In genomic region chr9:70679132-70680091, GRCm38 (mm10) we compare ENCODE assay signal across 8 mouse cellular contexts. TPM values are rescaled to one million over a fixed set of nuclear protein-coding genes. Genes with fewer than 3 reads are reported as not detected.
DNase-seq lines count a peak whose midpoint lies in the region; ATAC-seq and TF ChIP-seq lines count a peak whose summit lies in the region.

No protein-coding gene starts in this region.

- no peaks in the 10 kb centered on the region for H3K9me3 ChIP-seq in G1E (replicated peaks)
- H3K9me3 ChIP-seq in forebrain, embryonic 12.5 days: no peaks in the 10 kb centered on the region
- H3K9me3 ChIP-seq in lung, postnatal 0 days (ENCODE audit: low read length): no peaks in the 10 kb centered on the region

- DNase-seq in G1E (ENCODE audit: low spot score): peak; percentile 48
- peak; percentile 54 for DNase-seq in brain, adult 2 months (ENCODE audit: low read depth, low spot score)
- DNase-seq in heart, postnatal 14 days: peak; percentile 66 to 72
- DNase-seq in kidney, postnatal 4 days: peak; percentile 67 to 79
- peak; percentile 64 for DNase-seq in lung, postnatal 0 days (ENCODE audit: low spot score)
- peak; percentile 63 to 67 for DNase-seq in thymus, postnatal 36 days

- WGBS in forebrain, embryonic 12.5 days: under 1% methylated on average over 93 of the region's 103 CpGs
- WGBS in lung, postnatal 0 days: under 1% methylated on average over 81 of the region's 103 CpGs
- WGBS in olfactory bulb, adult 2 months: under 1% methylated on average over 93 of the region's 103 CpGs

- no peak for TF ChIP-seq EP300 in lung, postnatal 0 days (IDR thresholded peaks at IDR 0.05)

- no peak for TF ChIP-seq POLR2A in olfactory bulb, adult 2 months (IDR thresholded peaks at IDR 0.05; ENCODE audit: insufficient read depth, low read depth, low read length)

- no peak for TF ChIP-seq CTCF in G1E (IDR thresholded peaks at IDR 0.05; ENCODE audit: low read depth, low read length)
- TF ChIP-seq CTCF in lung, postnatal 0 days (IDR thresholded peaks at IDR 0.05): no peak
- TF ChIP-seq CTCF in olfactory bulb, adult 2 months (IDR thresholded peaks at IDR 0.05; ENCODE audit: insufficient read depth, low read depth, low read length): no peak

- H3K27ac ChIP-seq in forebrain, embryonic 12.5 days: peak overlapping the region; percentile 97
- H3K27ac ChIP-seq in lung, postnatal 0 days (ENCODE audit: low read length): peak overlapping the region; percentile 98
- peak overlapping the region; percentile 90 for H3K27ac ChIP-seq in olfactory bulb, adult 2 months (ENCODE audit: insufficient read depth, low read depth, low read length)

- intact Hi-C loops in heart, postnatal 14 days (cut with DNase I): loop anchor here (2.0 to 10.0 kb wide), 4 partner anchors 23 to 393 kb away; partner anchors contain the start of genes Gm10642 and Mindy2

- peaks cover 4% of the 10 kb centered on the region for H3K36me3 ChIP-seq in G1E (replicated peaks)
- H3K36me3 ChIP-seq in forebrain, embryonic 12.5 days (replicated peaks): no peaks in the 10 kb centered on the region
- no peaks in the 10 kb centered on the region for H3K36me3 ChIP-seq in lung, postnatal 0 days (ENCODE audit: insufficient read depth, low read length)

- peaks cover 40% of the 10 kb centered on the region for H3K4me1 ChIP-seq in G1E (ENCODE audit: insufficient read depth, low read depth, low read length)
- peaks cover 19% of the 10 kb centered on the region for H3K4me1 ChIP-seq in forebrain, embryonic 12.5 days
- H3K4me1 ChIP-seq in lung, postnatal 0 days (ENCODE audit: insufficient read depth, low read depth, low read length): peaks cover 4% of the 10 kb centered on the region; the same call in 1 of the 2 replicates
- peaks cover 2% of the 10 kb centered on the region; the same call in 1 of the 2 replicates for H3K4me1 ChIP-seq in olfactory bulb, adult 2 months (ENCODE audit: control insufficient read depth, insufficient read depth, low read length)

- no peaks in the 10 kb centered on the region for H3K27me3 ChIP-seq in G1E (ENCODE audit: insufficient read depth, low read length)
- no peaks in the 10 kb centered on the region for H3K27me3 ChIP-seq in forebrain, embryonic 12.5 days
- no peaks in the 10 kb centered on the region for H3K27me3 ChIP-seq in lung, postnatal 0 days (replicated peaks; ENCODE audit: insufficient read depth, low read length)

- H3K4me3 ChIP-seq in G1E (ENCODE audit: low read depth, low read length): peak overlapping the region; percentile 95
- peak overlapping the region; percentile 98 for H3K4me3 ChIP-seq in forebrain, embryonic 12.5 days (replicated peaks)
- peak overlapping the region; percentile 89 for H3K4me3 ChIP-seq in lung, postnatal 0 days (ENCODE audit: low read depth, low read length)
- H3K4me3 ChIP-seq in olfactory bulb, adult 2 months (ENCODE audit: insufficient read depth, low read depth, low read length): peak overlapping the region; percentile 72

- peak overlapping the region; percentile 95 for H3K9ac ChIP-seq in forebrain, embryonic 12.5 days
- H3K9ac ChIP-seq in lung, postnatal 0 days (replicated peaks; ENCODE audit: low read depth): peak overlapping the region; percentile 95

- no peak for ATAC-seq in G1E (ENCODE audit: extremely low read depth, insufficient number of reproducible peaks, low FRiP score, poor library complexity, severe bottlenecking)
- ATAC-seq in forebrain, embryonic 12.5 days (ENCODE audit: low FRiP score): peak; percentile 75; the same call in 1 of the 2 replicates
- ATAC-seq in lung, postnatal 0 days: peak; percentile 64

- peak overlapping the region; percentile 82 for H3K4me2 ChIP-seq in forebrain, embryonic 12.5 days
- peak overlapping the region; percentile 82 for H3K4me2 ChIP-seq in lung, postnatal 0 days (replicated peaks; ENCODE audit: low read depth, low read length)

RNA-seq across cellular contexts. Expression of gene Adam10, which starts 0.6 kb away (rescaled TPM):
- total RNA-seq in G1E (2014; fragmentation: Nextera tagmentation) (117 and 128 TPM in 2 replicates), G1E (2017) (34.6 and 45.9 TPM in 2 replicates)
- polyA plus RNA-seq in G1E (2012): 37.5 and 40.7 TPM in 2 replicates
- polyA plus RNA-seq in forebrain, embryonic 12.5 days (2016; fragmentation: Nextera tagmentation; extraction: Ambion mirVana): 78.8 and 80.0 TPM in 2 replicates
- total RNA-seq in heart, postnatal 14 days (2021): 10 to 100 TPM; 56.1 to 56.4 TPM
- polyA plus RNA-seq in lung, postnatal 0 days (2015; fragmentation: Nextera tagmentation; extraction: Ambion mirVana): 64.6 and 75.6 TPM in 2 replicates
- not detected in 2 replicates for polyA plus RNA-seq in olfactory bulb, adult 2 months (2012; ENCODE audit: insufficient read depth, insufficient read length, low replicate concordance, missing spikeins)

RNA-seq across cellular contexts. Expression of gene Mindy2, which starts 22.4 kb away (rescaled TPM):
- total RNA-seq in G1E (2014; fragmentation: Nextera tagmentation) (32.2 and 38.4 TPM in 2 replicates), G1E (2017) (48.3 and 50.7 TPM in 2 replicates)
- polyA plus RNA-seq in G1E (2012): 16.2 and 21.5 TPM in 2 replicates
- polyA plus RNA-seq in forebrain, embryonic 12.5 days (2016; fragmentation: Nextera tagmentation; extraction: Ambion mirVana): 13.4 and 13.7 TPM in 2 replicates
- total RNA-seq in heart, postnatal 14 days (2021): 10 to 100 TPM; 34.7 to 35.0 TPM
- polyA plus RNA-seq in lung, postnatal 0 days (2015; fragmentation: Nextera tagmentation; extraction: Ambion mirVana): 18.9 and 23.7 TPM in 2 replicates
- polyA plus RNA-seq in olfactory bulb, adult 2 months (2012; ENCODE audit: insufficient read depth, insufficient read length, low replicate concordance, missing spikeins): not detected in 2 replicates

RNA-seq across cellular contexts. Expression of gene Gm10642, which starts 23.4 kb away (rescaled TPM):
- total RNA-seq in G1E (2014; fragmentation: Nextera tagmentation): 0.78 TPM in 1 of 2 replicates, not detected in the other
- 2.4 and 3.0 TPM in 2 replicates for total RNA-seq in G1E (2017)
- polyA plus RNA-seq in G1E (2012): 0.87 and 1.1 TPM in 2 replicates
- 0.47 and 0.85 TPM in 2 replicates for polyA plus RNA-seq in forebrain, embryonic 12.5 days (2016; fragmentation: Nextera tagmentation; extraction: Ambion mirVana)
- total RNA-seq in heart, postnatal 14 days (2021): under 1 TPM; 0.45 to 0.56 TPM
- 1.7 and 1.8 TPM in 2 replicates for polyA plus RNA-seq in lung, postnatal 0 days (2015; fragmentation: Nextera tagmentation; extraction: Ambion mirVana)
- not detected in 2 replicates for polyA plus RNA-seq in olfactory bulb, adult 2 months (2012; ENCODE audit: insufficient read depth, insufficient read length, low replicate concordance, missing spikeins)
